13 mouse cellular contexts compared by ENCODE assay signal in the genomic region with DNA sequence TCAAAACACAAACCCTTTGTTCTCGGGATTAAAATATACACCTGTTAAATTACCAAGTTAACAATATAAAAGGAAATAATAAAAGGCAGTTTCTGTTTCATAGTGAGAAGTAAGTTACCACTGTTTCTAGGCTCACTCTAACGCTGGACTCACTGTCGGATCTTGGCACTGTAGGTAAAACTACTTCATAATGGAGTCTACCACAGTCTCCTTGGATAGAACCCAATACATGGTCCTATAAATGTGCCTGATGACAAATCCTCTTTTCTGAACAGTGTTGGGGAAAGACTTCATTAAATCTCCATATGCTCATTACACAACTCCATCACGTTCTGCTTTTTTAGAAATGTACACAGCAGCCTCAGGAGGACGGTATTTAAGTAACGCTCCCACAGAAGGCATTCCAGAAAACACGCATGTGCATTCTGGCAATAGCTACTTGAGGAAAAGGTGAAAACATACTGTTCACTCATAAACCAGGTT.
"Had no signal": no experiment of that assay in that cellular context is flagged by ENCODE, and none has a peak within 500 bp of the region (broad histone marks: within the 10 kb centered on the region; RNA-seq: fewer than 3 reads in every experiment).

No protein-coding gene starts in this region.

- DNase-seq: lung, adult 18-20 months; lung, embryonic 14.5 days; lung, postnatal 10 days; lung, postnatal 4 days; midbrain, embryonic 14.5 days; retina, postnatal 1 day; right cerebral cortex, adult 18-20 months; right cerebral cortex, postnatal 25 days; right cerebral cortex, postnatal 4 days; spleen, adult 18-20 months; thymus, postnatal 14 days; thymus, postnatal 36 days had no signal

- ATAC-seq: midbrain, embryonic 16.5 days had no signal
